Mouse (Mus musculus) embryo, embryonic 9.5 days (tissue): Measurements from ENCODE around the gene A430033K04Rik.

Experiments
- DNase-seq: peaks from one replicate; pipeline ENCODE4 v3.0.0-alpha.2; 2017; ENCODE audit errors: extremely low spot score

A430033K04Rik gene

DNA sequence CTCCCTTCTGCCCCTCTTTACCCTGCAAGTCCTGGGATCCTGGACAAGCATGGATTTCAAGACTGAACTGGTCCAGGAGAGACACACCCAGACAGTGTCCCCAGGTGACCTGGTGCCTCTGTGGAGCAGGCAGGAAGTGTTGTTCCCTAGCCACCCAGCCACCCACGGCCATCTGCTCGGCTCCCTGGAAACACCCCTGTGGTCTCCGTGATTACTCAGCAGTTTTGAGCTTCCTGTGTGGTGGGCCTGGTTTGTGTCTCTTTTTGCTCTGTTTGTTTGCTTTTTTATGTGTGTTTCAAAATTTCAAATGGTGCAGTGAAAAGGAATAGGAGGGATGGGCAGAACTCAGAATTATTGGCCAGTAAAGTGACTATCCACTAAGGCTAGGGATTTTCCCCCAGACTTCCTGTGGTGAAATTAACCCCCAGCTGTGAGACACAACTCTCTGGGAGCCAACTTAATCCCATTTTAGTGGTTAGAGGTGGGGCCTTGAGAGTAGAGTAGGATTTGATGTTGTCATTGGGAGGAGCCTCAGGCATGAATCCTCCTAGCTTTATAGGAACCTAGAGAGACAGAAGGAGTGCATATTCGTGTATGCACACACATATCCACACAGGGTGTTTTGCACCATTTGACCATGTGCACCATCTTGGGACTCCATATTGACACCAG is 72.0 kb downstream of the A430033K04Rik start:
- no peak for DNase-seq

GRCm38 (mm10) chr5:138697466-138697865 is 74.8 kb downstream of the A430033K04Rik start:
- DNase-seq, result no peak
